Mouse (Mus musculus): Measurements from ENCODE around the gene Spg11. TPM values are rescaled to one million over a fixed set of nuclear protein-coding genes. Genes with fewer than 3 reads are reported as not detected.
"Not testable (repeated sequence)": the region's sequence is repeated elsewhere in the genome, so short reads cannot be mapped to it uniquely, and the experiment has no call there.

The Spg11 gene
- total and polyA plus RNA-seq, 2 experiments from 2014 or later: 2.7 to 15.7 TPM

DNA sequence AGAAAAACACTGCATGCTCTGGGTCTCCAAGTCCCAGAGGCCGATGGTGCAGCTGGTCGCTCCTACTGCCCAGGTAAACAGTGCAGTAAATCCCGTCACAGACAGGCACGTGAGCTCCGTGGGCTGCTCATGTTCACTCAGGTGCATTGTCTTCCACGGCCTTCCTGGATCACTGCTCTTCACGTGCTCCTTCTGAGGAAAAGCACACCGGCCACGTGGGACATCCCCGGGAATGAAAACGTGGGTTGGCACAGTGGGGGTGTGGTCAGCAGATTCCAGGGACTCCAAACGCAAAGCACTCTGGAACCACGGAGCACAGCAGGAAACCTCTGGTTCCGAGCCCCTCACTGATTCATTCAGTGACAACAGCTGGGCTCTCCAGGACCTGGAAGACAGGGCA, 10.1 kb downstream of the Spg11 start:
- H3K36me3 ChIP-seq (replicated peaks; ENCODE audit: control insufficient read depth, insufficient read depth, low read length): peaks cover 45% of the 10 kb centered on the region
- no peak overlapping the region for H3K9ac ChIP-seq (replicated peaks; ENCODE audit: low read depth, low read length)
- no peaks in the 10 kb centered on the region for H3K9me3 ChIP-seq (replicated peaks; ENCODE audit: control insufficient read depth, low read length)
- DNase-seq (ENCODE audit: low spot score) (no peak), ATAC-seq (ENCODE audit: insufficient read depth, low read depth) (no peak)
- no peak overlapping the region for H3K4me3 ChIP-seq (ENCODE audit: low read depth, low read length)
- 74% methylated on average over 14 of the region's 14 CpGs for WGBS
- H3K4me1 ChIP-seq (ENCODE audit: control insufficient read depth, insufficient read depth): no peaks in the 10 kb centered on the region
- no peaks in the 10 kb centered on the region for H3K27me3 ChIP-seq (ENCODE audit: control insufficient read depth, insufficient read depth, low read length)
- TF ChIP-seq CTCF (IDR thresholded peaks at IDR 0.05; ENCODE audit: low read depth): no peak
- H3K27ac ChIP-seq (ENCODE audit: low read depth): no peak overlapping the region
- no peak overlapping the region for H3K4me2 ChIP-seq (ENCODE audit: low read depth, low read length)

DNA sequence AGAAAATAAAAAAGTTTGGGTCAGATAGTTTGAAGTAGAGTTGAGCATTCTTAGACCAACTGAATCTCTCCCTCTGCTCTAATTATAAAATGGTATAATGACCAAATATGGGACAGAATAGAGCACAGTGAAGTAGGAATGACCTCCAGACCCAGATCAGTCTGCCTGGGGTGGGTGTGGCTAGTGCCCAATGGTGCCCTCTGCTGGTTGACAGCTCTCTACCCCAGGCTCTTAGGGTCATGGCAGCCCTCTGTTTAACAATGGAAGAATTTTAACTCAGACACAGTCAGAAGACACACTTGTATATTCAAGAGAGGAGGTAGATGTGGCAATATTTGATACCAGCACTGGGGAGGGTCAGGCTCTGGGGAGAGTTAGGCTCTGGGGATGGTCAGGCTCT, 16.1 kb downstream of the Spg11 start:
- no peak overlapping the region for H3K27ac ChIP-seq (ENCODE audit: low read depth)
- no peak for DNase-seq (ENCODE audit: low spot score)
- H3K36me3 ChIP-seq (replicated peaks; ENCODE audit: control insufficient read depth, insufficient read depth, low read length): peaks cover 58% of the 10 kb centered on the region

DNA sequence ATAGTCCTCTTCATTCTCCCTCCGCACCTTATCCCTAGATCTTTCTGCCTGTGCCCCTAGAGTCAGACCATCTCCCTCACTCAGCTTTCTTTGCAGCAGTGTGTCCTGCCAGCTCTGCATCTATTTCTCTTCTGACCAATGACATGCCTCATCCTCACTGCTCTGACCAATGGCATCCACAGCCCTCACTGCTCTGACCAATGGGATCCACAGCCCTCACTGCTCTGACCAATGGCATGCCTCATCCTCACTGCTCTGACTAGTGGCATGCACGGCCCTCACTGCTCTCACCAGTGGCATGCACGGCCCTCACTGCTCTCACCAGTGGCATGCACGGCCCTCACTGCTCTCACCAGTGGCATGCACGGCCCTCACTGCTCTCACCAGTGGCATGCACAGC, 20.5 kb downstream of the Spg11 start:
- H3K4me3 ChIP-seq (ENCODE audit: low read depth, low read length); ATAC-seq (ENCODE audit: insufficient read depth, low read depth); H3K9ac ChIP-seq (replicated peaks; ENCODE audit: low read depth, low read length); DNase-seq (ENCODE audit: low spot score); H3K4me1 ChIP-seq (ENCODE audit: control insufficient read depth, insufficient read depth); H3K9me3 ChIP-seq (replicated peaks; ENCODE audit: control insufficient read depth, low read length); H3K27ac ChIP-seq (ENCODE audit: low read depth); H3K4me2 ChIP-seq (ENCODE audit: low read depth, low read length); H3K27me3 ChIP-seq (ENCODE audit: control insufficient read depth, insufficient read depth, low read length): not testable (repeated sequence)
- peaks cover 84% of the 10 kb centered on the region for H3K36me3 ChIP-seq (replicated peaks; ENCODE audit: control insufficient read depth, insufficient read depth, low read length)
- WGBS: 79% methylated on average over 5 of the region's 5 CpGs

More for the DNA sequence above, 16.1 kb downstream of the Spg11 start:
- H3K27me3 ChIP-seq (ENCODE audit: control insufficient read depth, insufficient read depth, low read length): no peaks in the 10 kb centered on the region
- no peak overlapping the region for H3K4me3 ChIP-seq (ENCODE audit: low read depth, low read length)
- no peak overlapping the region for H3K9ac ChIP-seq (replicated peaks; ENCODE audit: low read depth, low read length)
- TF ChIP-seq CTCF (IDR thresholded peaks at IDR 0.05; ENCODE audit: low read depth) (peak; percentile 14; the same call in 1 of the 2 replicates), EP300 (IDR thresholded peaks at IDR 0.05; ENCODE audit: low read depth) (no peak)
- no peak for ATAC-seq (ENCODE audit: insufficient read depth, low read depth)
- no peak overlapping the region for H3K4me2 ChIP-seq (ENCODE audit: low read depth, low read length)
- H3K4me1 ChIP-seq (ENCODE audit: control insufficient read depth, insufficient read depth): no peaks in the 10 kb centered on the region
- no peaks in the 10 kb centered on the region for H3K9me3 ChIP-seq (replicated peaks; ENCODE audit: control insufficient read depth, low read length)

DNA sequence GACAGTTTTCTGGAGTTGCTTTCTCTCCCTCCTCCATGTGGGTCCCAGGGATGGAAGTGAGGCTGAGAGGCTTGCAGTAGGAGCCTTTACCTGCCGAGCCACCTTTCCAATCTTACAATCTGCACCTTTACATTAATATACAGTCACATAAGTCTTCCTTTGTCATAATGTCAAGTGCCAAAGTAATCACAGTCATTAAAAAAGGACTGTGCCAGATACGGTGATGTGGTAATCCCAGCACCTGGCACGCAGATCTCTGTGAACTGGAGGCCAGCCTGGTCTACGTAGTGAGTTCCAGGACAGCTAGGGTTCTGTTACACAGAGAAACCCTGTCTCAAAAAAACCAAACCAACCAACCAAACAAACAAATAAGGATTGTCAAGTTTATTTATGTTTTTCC, 24.3 kb downstream of the Spg11 start:
- H3K36me3 ChIP-seq (replicated peaks; ENCODE audit: control insufficient read depth, insufficient read depth, low read length): peaks cover 81% of the 10 kb centered on the region
- H3K9me3 ChIP-seq (replicated peaks; ENCODE audit: control insufficient read depth, low read length): no peaks in the 10 kb centered on the region
- no peak for DNase-seq (ENCODE audit: low spot score)
- H3K4me2 ChIP-seq (ENCODE audit: low read depth, low read length): no peak overlapping the region
- no peak overlapping the region for H3K4me3 ChIP-seq (ENCODE audit: low read depth, low read length)
- H3K4me1 ChIP-seq (ENCODE audit: control insufficient read depth, insufficient read depth): no peaks in the 10 kb centered on the region
- ATAC-seq (ENCODE audit: insufficient read depth, low read depth): no peak
- no peak for TF ChIP-seq CTCF (IDR thresholded peaks at IDR 0.05; ENCODE audit: low read depth)
- no peak for TF ChIP-seq EP300 (IDR thresholded peaks at IDR 0.05; ENCODE audit: low read depth)
- no peaks in the 10 kb centered on the region for H3K27me3 ChIP-seq (ENCODE audit: control insufficient read depth, insufficient read depth, low read length)
- H3K27ac ChIP-seq (ENCODE audit: low read depth): no peak overlapping the region
- H3K9ac ChIP-seq (replicated peaks; ENCODE audit: low read depth, low read length): no peak overlapping the region
- 88% methylated on average over 4 of the region's 4 CpGs for WGBS

DNA sequence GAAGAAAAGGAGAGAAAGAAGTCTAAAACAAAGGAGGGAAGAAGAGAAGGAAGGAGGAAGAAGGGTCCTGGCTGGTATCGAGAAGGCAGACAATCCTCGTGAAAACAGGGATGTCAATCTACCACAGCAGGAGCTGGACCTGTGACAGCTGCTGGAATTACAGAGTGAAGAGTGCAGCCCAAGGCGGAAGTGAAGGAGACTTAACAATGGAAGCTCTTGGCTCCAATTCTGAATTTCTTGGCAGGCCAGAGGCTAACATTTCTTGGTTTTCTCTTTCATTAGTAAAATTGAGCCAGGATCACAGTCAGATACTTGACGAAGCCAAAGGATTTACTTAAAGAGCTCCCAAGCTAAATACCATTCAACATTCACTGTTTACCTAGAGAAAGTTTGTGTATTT, 31.7 kb downstream of the Spg11 start:
- H3K9me3 ChIP-seq (replicated peaks; ENCODE audit: control insufficient read depth, low read length): no peaks in the 10 kb centered on the region
- WGBS: 70% methylated on average over 4 of the region's 4 CpGs
- H3K4me1 ChIP-seq (ENCODE audit: control insufficient read depth, insufficient read depth): no peaks in the 10 kb centered on the region
- DNase-seq (ENCODE audit: low spot score) (peak; percentile 23), ATAC-seq (ENCODE audit: insufficient read depth, low read depth) (no peak)
- H3K4me3 ChIP-seq (ENCODE audit: low read depth, low read length): no peak overlapping the region
- TF ChIP-seq CTCF (IDR thresholded peaks at IDR 0.05; ENCODE audit: low read depth) (no peak), EP300 (IDR thresholded peaks at IDR 0.05; ENCODE audit: low read depth) (no peak)
- H3K9ac ChIP-seq (replicated peaks; ENCODE audit: low read depth, low read length): no peak overlapping the region
- H3K4me2 ChIP-seq (ENCODE audit: low read depth, low read length): no peak overlapping the region
- H3K36me3 ChIP-seq (replicated peaks; ENCODE audit: control insufficient read depth, insufficient read depth, low read length): peaks cover 80% of the 10 kb centered on the region
- no peak overlapping the region for H3K27ac ChIP-seq (ENCODE audit: low read depth)
- H3K27me3 ChIP-seq (ENCODE audit: control insufficient read depth, insufficient read depth, low read length): no peaks in the 10 kb centered on the region

DNA sequence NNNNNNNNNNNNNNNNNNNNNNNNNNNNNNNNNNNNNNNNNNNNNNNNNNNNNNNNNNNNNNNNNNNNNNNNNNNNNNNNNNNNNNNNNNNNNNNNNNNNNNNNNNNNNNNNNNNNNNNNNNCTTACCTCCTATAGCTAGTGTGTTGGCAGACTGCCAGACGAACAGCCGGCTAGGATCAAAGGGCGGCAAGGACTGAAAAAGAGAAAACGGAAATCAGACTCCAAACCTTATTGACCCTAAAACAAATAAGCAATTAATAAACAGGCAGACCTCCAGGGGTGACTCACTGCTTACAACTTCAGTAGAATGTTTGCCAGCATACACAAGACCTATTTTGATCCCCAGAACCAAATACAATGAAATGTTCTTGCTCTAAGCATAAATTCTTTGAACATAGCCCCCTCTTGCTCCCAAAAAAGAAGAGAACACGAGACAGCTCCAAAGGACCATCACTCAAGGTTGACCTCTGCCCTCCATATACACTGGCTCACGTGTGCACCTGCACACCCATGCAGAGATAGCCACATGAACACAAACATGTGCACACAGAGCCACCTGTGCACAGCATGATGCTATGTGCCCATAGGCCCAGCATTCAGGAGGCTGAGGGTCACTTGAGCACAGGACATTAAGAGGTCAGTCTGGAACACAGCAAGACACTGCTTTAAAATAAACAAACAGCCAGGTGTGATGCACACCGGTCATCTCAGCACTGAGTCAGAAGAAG, 36.3 kb downstream of the Spg11 start:
- Histone ChIP-seq H3K9me3 (replicated peaks; ENCODE audit: control insufficient read depth, low read length) (no peaks in the 10 kb centered on the region), H3K27me3 (ENCODE audit: control insufficient read depth, insufficient read depth, low read length) (no peaks in the 10 kb centered on the region), H3K36me3 (replicated peaks; ENCODE audit: control insufficient read depth, insufficient read depth, low read length) (peaks cover 73% of the 10 kb centered on the region), H3K27ac (ENCODE audit: low read depth) (no peak overlapping the region), H3K4me1 (ENCODE audit: control insufficient read depth, insufficient read depth) (no peaks in the 10 kb centered on the region), H3K4me2 (ENCODE audit: low read depth, low read length) (no peak overlapping the region), H3K4me3 (ENCODE audit: low read depth, low read length) (no peak overlapping the region), H3K9ac (replicated peaks; ENCODE audit: low read depth, low read length) (no peak overlapping the region)
- ATAC-seq (ENCODE audit: insufficient read depth, low read depth) (no peak), DNase-seq (ENCODE audit: low spot score) (no peak)
- no peak for TF ChIP-seq EP300 (IDR thresholded peaks at IDR 0.05; ENCODE audit: low read depth)
- no peak for TF ChIP-seq CTCF (IDR thresholded peaks at IDR 0.05; ENCODE audit: low read depth)
- WGBS: 30% methylated on average over 7 of the region's 7 CpGs
